Mouse (Mus musculus): ENCODE measurements at regions not wholly inside any gene's neighbourhood (a gene's known extent, or its start where the extent isn't known, plus 50 kb on each side); places are given as distances from the start of the nearest gene placed in this dataset.

- DNase-seq (ENCODE audit: low read depth) = no peak
Observed at GRCm38 (mm10) chr8:103884873-103885780, 216.3 kb upstream of the Cdh5 start.

GRCm38 (mm10) chr8:103894589-103894988 lies 206.8 kb upstream of the Cdh5 start:
- no peak for DNase-seq (ENCODE audit: low read depth)

GRCm38 (mm10) chr8:103895132-103895531 lies 206.3 kb upstream of the Cdh5 start:
- no peak for DNase-seq (ENCODE audit: low read depth)

DNA sequence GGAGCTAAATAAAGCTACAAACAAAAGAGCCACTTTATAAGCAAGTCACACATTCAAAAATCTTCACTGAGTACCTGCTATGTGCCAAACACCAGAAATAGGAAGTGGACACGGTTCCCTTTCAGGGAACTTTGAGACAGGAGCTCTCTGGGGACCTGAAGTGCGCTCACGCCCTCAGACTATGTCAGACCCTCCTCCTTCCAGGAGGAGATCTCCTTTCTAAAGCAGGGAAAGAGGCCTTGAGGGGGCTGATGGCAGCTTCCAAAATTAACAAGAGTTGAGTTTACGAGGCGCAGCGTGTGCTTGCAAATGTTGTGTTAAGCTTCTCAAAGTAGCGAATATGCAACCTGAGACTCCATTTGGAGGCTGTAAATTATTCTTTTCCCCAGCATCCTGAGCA lies 204.0 kb upstream of the Cdh5 start:
- no peak for DNase-seq (ENCODE audit: low read depth)

- no peak for DNase-seq (ENCODE audit: low read depth)
Observed at GRCm38 (mm10) chr8:103902516-103902915, 198.9 kb upstream of the Cdh5 start.

DNA sequence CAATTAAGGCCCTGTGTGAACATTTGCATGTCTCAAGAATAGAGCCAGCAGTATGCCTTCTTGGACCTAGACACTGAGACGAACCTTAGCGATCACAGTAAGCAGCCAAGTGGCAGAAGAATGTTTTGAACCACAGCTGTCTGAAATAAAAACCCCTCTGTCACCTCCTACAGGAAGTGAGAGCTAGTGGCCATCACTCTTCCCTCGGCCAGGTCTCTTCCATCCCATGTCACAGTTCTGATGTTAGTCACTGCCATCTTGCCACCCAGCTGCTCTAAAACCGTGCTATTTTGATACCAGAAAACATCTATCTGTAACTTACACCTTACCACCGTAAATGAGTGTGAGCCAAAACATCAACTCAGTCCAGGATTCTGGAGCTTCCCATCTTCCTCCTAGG lies 197.8 kb upstream of the Cdh5 start:
- DNase-seq (ENCODE audit: low read depth) = no peak

GRCm38 (mm10) chr8:103907662-103908061 lies 193.8 kb upstream of the Cdh5 start:
- no peak for DNase-seq (ENCODE audit: low read depth)

DNA sequence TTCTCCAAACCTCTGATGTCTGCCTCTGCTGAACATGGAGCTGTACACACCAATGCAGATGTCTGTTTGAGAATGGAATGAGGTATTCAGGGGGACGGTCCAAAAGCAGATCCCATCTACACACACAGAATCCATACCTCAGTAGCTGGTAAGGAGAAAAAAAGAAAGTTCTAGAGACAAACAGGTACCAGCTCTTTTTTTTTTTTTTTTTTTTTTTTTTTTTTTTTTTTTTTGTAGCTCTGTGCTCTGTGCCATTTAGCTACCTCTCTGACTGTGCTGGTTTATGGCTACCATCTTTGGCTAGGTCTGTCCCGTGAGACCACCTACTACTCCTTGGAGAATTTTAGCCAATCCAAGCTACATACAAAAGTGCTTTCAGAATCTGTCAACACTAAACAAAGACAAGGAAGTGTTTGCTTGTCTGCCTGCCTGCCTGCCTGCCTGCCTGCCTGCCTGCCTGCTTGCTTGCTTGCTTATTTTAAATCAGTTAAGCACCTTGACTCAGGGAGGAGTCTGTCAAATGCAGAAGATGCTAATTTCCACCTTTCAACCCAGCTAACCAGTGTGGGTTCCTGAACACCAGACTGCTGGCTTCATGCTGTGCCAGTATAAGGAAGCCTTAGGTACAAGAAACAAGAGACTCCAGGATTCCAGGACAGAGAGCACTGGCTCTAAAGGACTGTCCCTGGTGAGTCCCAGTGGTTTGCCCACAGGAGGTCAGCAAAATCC lies 190.0 kb upstream of the Cdh5 start:
- no peak for DNase-seq (ENCODE audit: low read depth)

DNA sequence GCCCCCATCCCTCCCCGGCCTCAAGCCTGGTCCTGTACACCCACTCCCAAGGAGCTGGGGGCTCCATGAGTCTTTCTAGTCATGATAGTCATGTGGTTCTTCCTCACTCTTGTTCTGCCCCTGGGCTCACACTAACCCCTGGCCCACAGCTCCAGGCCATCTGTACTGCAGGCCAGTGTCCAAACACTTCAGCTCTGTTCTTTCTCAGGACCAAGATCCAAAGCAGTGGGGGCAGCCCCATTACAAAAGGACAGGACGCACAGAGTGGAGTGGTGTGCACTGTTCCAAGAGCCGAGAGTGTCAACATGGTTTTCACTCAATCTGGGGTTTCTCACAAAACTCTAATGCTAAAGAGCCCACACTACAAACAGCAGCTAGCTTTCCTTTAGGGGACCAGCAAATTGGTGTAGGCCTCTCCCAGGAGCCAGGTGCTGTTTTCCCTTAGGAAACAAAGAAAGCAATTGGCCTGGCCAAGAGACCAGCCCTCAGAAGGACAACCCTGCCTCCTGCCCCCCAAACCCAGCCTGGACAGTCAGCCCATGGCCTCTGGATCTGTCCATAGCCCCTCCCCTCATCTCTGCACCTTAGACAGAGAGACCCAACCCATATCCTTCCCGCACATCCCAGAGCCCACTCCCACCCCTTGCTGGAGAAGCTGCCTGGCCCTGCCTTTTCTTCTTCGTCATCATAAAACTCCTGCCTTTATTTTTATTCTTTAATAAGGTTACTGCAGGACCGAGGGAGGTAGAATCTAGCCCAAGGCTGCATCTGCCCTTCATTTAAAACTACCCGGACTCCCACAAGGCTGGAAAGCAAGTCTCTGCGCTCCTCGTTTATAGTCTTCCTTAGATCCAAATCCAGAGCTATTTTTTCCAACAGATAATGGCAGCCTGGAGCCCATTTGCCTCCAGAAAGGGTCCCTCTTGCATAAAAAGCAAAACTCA lies 188.2 kb upstream of the Cdh5 start:
- no peak for DNase-seq (ENCODE audit: low read depth)

DNA sequence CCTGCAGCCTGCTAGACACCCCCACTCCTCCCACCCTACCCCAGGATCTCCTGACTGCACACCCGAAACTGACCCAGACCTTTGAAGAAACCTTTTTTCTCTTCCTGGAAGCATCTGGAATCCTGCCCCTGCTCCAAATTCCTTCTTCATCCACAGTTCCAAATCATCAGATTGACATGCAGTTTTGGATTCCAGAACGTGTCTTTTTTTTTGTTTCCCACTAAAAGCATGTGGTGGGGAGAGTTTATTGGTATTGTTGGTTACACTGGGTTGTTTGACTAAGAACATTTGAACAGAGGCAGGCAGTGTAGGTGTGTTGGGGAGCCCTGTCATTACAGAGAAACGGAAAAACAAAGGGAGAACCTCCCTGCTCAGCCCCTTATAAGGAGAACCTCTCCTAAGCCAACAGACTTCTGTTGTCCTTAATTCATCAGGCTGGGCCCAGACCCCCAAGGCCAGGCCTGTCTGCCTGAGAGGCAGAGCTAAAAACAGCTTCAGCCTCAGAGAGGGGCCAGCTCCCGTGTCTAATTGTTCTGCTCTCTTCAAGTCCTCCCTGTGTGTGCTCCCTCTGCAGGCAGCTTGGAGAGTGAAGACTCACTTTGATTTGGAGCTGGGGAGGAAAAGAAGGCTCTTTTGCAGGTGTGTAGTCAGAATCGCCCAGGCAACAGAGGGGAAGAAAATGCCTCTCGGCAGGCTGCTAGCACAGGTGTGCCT lies 187.3 kb upstream of the Cdh5 start:
- DNase-seq (ENCODE audit: low read depth) = no peak

DNA sequence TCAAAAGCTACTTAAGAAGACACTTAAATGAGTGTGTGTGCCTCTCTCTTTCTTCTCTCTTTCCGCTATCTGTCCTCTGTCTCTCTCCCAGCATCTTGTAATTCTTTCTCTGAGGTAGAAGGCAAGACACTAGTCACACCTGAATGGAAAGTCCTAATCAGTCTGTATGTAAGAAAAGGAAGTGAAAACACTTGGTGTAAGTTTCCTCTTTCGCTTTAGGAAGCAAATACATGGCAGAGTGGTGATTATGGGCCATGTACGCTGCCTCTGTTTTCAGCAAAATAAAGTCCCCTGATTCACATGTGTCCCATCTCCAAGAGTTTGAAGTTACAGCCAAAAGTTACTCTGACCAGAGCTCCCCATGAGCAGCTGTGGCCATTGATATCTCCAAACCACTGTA lies 182.1 kb upstream of the Cdh5 start:
- DNase-seq (ENCODE audit: low read depth) = no peak

GRCm38 (mm10) chr8:103921621-103922020 lies 179.8 kb upstream of the Cdh5 start:
- no peak for DNase-seq (ENCODE audit: low read depth)

- no peak for DNase-seq (ENCODE audit: low read depth)
Observed at GRCm38 (mm10) chr8:103922746-103923145, 178.7 kb upstream of the Cdh5 start.

DNA sequence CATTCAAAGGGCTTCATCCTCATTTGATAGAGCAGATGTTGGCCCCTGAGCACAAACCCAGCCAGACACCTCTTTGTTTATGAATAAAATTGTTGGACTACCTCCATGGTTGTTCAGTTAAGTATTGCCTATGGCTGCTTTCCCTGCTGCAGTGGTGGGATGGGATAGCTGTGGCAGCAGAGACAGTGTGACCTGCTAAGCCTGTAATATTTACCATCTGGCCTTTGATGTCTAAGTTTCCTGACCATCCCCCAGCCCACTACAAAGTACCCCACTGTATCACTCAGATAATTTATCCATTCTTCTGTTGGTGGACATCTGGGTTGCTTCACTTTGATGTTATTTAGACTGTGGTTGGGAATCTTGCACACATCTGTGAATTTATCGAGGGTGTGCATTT lies 168.7 kb upstream of the Cdh5 start:
- no peak for DNase-seq (ENCODE audit: low read depth)

- DNase-seq (ENCODE audit: low read depth) = no peak
Observed at GRCm38 (mm10) chr8:103936491-103936890, 164.9 kb upstream of the Cdh5 start.

- no peak for DNase-seq (ENCODE audit: low read depth)
Observed at GRCm38 (mm10) chr8:103938283-103939230, 162.9 kb upstream of the Cdh5 start.

GRCm38 (mm10) chr8:103940958-103941532 lies 160.4 kb upstream of the Cdh5 start:
- DNase-seq (ENCODE audit: low read depth) = no peak

- peak; percentile 2 for DNase-seq (ENCODE audit: low read depth)
Observed at GRCm38 (mm10) chr8:103948474-103948873, 153.0 kb upstream of the Cdh5 start.

DNA sequence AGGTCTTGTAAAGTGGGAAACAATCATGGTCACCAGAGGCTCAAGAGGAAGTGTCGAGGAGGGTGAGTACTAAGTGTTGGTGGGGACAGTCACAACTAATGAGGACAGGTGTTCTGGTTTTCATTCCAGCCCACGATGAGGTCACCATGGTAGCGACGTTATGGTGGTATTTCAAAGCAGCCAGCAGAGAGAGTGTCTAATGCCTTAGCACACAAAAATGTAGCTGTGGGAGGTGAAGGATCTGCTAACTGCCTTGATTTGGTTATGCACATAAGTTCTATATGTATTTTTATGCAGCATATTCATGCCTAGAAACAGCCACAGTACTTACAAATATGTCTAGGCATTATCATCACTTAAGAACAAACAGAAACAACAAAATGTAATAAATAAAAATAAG lies 151.0 kb upstream of the Cdh5 start:
- DNase-seq (ENCODE audit: low read depth) = no peak

- no peak for DNase-seq (ENCODE audit: low read depth)
Observed at GRCm38 (mm10) chr8:103953586-103953985, 147.8 kb upstream of the Cdh5 start.

All from c-Kit-positive CD71-positive TER-119-negative erythroid progenitor cells, embryonic 14.5 days (primary cell).